Mouse (Mus musculus) liver, embryonic 14.5 days (tissue): ENCODE results near the gene H1foo. TPM values are rescaled to one million over a fixed set of nuclear protein-coding genes. Genes with fewer than 3 reads are reported as not detected.

Experiments used
- ATAC-seq: fragments of 200-750 bp; cut with Nextera tagmentation; 2 replicates; pipeline ENCODE4 v1.8.0; 2017; ENCODE audit warnings: moderate number of reproducible peaks, mild to moderate bottlenecking, moderate library complexity; ENCODE audit not compliant: insufficient read depth
- DNase-seq, 3 experiments: peaks; one replicate each; pipeline ENCODE4 v3.0.0-alpha.2; 2012 to 2013; ENCODE audit warnings: low read depth in 3 of 3, low spot score in 3 of 3
- H3K27ac ChIP-seq: fragments of 300-500 bp; sonication (generic); 2 replicates; pipeline ENCODE4 v1.5.1; 2014; ENCODE audit warnings: moderate library complexity, mild to moderate bottlenecking, control low read depth, inconsistent platforms
- H3K27me3 ChIP-seq: fragments of 300-500 bp; sonication (generic); 2 replicates; pipeline ENCODE4 v1.6.1; 2014; ENCODE audit warnings: mild to moderate bottlenecking, low read length, moderate library complexity; ENCODE audit not compliant: control insufficient read depth, insufficient read depth
- H3K36me3 ChIP-seq: fragments of 300-500 bp; sonication (generic); replicated peaks from 2 replicates; pipeline ENCODE4 v1.6.1; 2014; ENCODE audit warnings: low read depth; ENCODE audit not compliant: control insufficient read depth, insufficient read depth
- H3K4me1 ChIP-seq, 2 experiments: fragments of 200-500 bp in 1 of 2; fragments of 300-500 bp in 1 of 2; sonication (generic) in 1 of 2; replicated peaks; 2 replicates each; pipeline ENCODE4 v1.6.1; 2012 to 2014; ENCODE audit warnings: antibody characterized with exemption in 1 of 2, inconsistent platforms in 1 of 2, low read length in 1 of 2; ENCODE audit not compliant: control insufficient read depth in 2 of 2, insufficient read depth in 2 of 2
- H3K4me2 ChIP-seq: fragments of 300-500 bp; sonication (generic); 2 replicates; pipeline ENCODE4 v1.6.1; 2014; ENCODE audit warnings: low read depth, mild to moderate bottlenecking, control low read depth, moderate library complexity
- H3K4me3 ChIP-seq, 2 experiments: fragments of 200-500 bp in 1 of 2; fragments of 300-500 bp in 1 of 2; sonication (generic) in 1 of 2; 2 replicates each; pipeline ENCODE4 v1.5.1; 2012 to 2014; ENCODE audit warnings: low read depth in 2 of 2, low read length in 2 of 2, mild to moderate bottlenecking in 2 of 2, control low read depth in 1 of 2, inconsistent platforms in 1 of 2, moderate library complexity in 1 of 2; ENCODE audit not compliant: insufficient read depth in 1 of 2
- H3K9ac ChIP-seq: fragments of 300-500 bp; sonication (generic); replicated peaks from 2 replicates; pipeline ENCODE4 v1.6.1; 2014; ENCODE audit warnings: mild to moderate bottlenecking, control low read depth, moderate library complexity
- H3K9me3 ChIP-seq: fragments of 300-500 bp; sonication (generic); 2 replicates; pipeline ENCODE4 v1.6.1; 2016; ENCODE audit warnings: low read length, mixed read lengths; ENCODE audit not compliant: control insufficient read depth
- CTCF ChIP-seq: IDR thresholded peaks from 2 replicates; pipeline ENCODE4 v1.5.1; 2016; ENCODE audit warnings: antibody characterized with exemption, low read depth, control low read depth
- EP300 ChIP-seq: IDR thresholded peaks from 2 replicates; pipeline ENCODE4 v1.6.1; 2016; ENCODE audit warnings: antibody characterized with exemption, low read depth
- WGBS: fragments of 180-500 bp; shearing (Covaris S2); extraction: QIAGEN DNeasy Blood & Tissue Kit; methylation state at CpG from one replicate; pipeline ENCODE4 v1.1.7; 2014; ENCODE audit not compliant: insufficient replicate concordance; 5-methylcytosine and 5-hydroxymethylcytosine counted together
- polyA plus RNA-seq, 2 experiments: library from polyadenylated mRNA; depleted of rRNA in 1 of 2; stranded (reverse) in 1 of 2; unstranded in 1 of 2; fragments of >200 nt; fragmentation: Nextera tagmentation in 1 of 2; extraction: Ambion mirVana in 1 of 2; gene quantifications; 2 replicates each; pipeline versions ENCODE4 v1.2.1 to v1.2.3; 2012 to 2014

The H1foo gene
- polyA plus RNA-seq, 2 experiments = not detected

DNA sequence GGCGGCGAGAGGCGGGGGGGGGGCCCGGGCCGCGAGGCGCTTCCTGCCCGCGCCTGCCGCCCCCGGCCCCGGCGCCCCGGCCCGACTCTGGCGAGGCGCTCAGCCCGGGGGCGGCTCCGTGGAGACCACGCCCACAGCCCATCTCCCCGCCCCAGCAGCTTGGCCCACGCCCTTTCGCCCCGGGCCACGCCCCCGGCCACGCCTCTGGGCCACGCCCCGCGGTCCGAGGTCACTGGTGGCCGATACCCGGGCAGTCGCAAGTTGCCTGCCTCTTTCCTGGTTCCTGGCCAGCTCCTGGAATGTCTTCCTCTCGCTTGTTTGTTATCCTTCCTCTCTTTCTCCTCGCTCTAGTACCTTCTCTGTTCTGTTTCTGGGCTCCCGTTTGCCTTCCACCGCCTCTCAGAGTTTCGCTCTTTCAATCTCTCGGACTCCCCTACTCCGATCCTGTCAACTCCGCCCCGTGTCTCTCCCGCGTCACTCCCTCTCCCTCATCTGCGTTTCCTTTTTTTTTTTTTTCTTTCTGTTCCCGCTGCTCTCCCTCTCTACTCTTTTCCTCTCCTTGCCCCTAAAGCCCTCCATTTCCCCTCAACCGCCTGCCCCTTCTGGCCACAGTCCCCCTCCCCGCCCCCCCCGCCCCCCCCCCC, 50.3 kb downstream of the H1foo start, which contains the start of gene Plxnd1:
Gene Plxnd1 (minus strand): TSS at position 129 of the 644 bp plus-strand sequence.
- ATAC-seq = peak; percentile 81
- Histone ChIP-seq H3K9me3 (no peaks in the 10 kb centered on the region), H3K27ac (no peak within 1 kb of the TSS), H3K4me1 (0 out of 4 replicates have a peak, but pooled peaks cover 0 to 1% of the 10 kb centered on the region in 2 experiments), H3K4me2 (peak within 1 kb of the TSS; percentile 77), H3K9ac (no peak within 1 kb of the TSS), H3K4me3 (peak within 1 kb of the TSS; percentile 60 to 81), H3K27me3 (peaks cover 35% of the 10 kb centered on the region), H3K36me3 (no peaks in the 10 kb centered on the region)
- DNase-seq = peak; percentile 51 to 63 (median 62)
- TF ChIP-seq CTCF = no peak
- TF ChIP-seq EP300 = no peak
- 1% methylated on average over 43 of the region's 51 CpGs for WGBS

DNA sequence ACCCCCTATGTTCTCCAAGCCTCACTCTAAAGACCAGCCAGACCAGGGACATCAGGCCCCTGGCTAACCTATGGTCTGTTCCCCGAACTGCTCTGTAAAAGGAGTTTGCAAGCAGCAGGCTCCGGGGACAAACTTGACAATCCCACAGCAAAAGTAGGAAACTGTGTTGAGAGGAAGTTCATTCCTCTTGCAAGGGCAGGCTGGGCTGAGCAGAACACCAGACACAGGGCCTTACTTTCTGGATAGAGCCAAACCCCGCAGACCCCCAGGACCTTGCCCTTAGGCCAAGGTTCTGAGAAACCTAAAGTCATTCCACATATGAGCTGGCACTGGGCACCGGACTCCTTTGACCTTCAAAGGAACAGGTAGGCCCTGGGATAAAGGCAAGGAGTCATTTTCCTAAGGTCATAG, 50.8 kb downstream of the H1foo start:
- no peak overlapping the region for H3K27ac ChIP-seq
- H3K4me3 ChIP-seq = no peak overlapping the region
- H3K27me3 ChIP-seq = peaks cover 35% of the 10 kb centered on the region
- DNase-seq = no peak
- WGBS = 37% methylated on average over 4 of the region's 4 CpGs
- ATAC-seq = no peak
- TF ChIP-seq EP300 = no peak
- TF ChIP-seq CTCF = no peak
- H3K4me2 ChIP-seq = peak overlapping the region; percentile 11
- no peaks in the 10 kb centered on the region for H3K9me3 ChIP-seq
- H3K9ac ChIP-seq = no peak overlapping the region
- no peaks in the 10 kb centered on the region for H3K36me3 ChIP-seq
- 0 out of 4 replicates have a peak, but pooled peaks cover 0 to 1% of the 10 kb centered on the region in 2 experiments for H3K4me1 ChIP-seq

DNA sequence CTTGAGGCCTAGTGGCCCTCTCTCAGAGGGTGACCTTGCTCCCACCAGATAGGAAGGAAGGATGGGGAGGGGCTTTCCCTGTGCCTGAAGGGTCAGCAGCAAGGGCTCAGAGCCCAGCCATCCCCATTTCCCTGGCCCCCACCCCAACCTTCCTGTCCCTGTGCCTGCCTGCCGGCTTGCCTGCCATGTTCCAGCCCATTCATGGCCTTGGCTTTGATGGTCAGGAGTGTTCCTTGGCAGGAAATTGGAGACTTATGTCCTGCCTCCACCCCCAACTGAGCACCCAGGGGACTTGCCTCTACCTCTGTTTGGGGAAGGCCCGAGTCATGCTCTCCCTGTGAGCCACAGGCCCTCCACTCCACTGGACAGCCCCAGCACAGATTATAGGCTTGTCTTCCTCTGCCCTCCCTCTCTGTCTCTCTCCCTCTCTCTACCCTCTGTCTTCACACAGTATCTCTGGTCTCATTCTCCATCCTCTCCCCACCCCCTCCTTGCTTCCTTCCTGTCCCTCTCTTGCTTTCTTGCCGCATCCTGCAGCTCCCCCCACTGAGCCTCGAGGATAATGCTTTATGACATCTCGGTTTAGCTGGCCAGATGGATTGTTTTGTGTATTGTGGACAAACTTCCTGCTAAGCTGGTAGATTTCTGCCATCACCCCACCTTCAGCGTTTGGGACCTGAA, 51.6 kb downstream of the H1foo start:
- no peaks in the 10 kb centered on the region for H3K36me3 ChIP-seq
- H3K9ac ChIP-seq = no peak overlapping the region
- 8% methylated on average over 6 of the region's 6 CpGs for WGBS
- H3K4me2 ChIP-seq = no peak overlapping the region
- H3K4me3 ChIP-seq = no peak overlapping the region
- no peak overlapping the region for H3K27ac ChIP-seq
- no peaks in the 10 kb centered on the region for H3K9me3 ChIP-seq
- H3K27me3 ChIP-seq = peaks cover 35% of the 10 kb centered on the region
- DNase-seq (no peak), ATAC-seq (peak; percentile 9; the same call in 1 of the 2 replicates)
- 0 out of 4 replicates have a peak, but pooled peaks cover 0 to 1% of the 10 kb centered on the region in 2 experiments for H3K4me1 ChIP-seq
- TF ChIP-seq EP300 = no peak
- TF ChIP-seq CTCF = peak; percentile 22; the same call in 1 of the 2 replicates

DNA sequence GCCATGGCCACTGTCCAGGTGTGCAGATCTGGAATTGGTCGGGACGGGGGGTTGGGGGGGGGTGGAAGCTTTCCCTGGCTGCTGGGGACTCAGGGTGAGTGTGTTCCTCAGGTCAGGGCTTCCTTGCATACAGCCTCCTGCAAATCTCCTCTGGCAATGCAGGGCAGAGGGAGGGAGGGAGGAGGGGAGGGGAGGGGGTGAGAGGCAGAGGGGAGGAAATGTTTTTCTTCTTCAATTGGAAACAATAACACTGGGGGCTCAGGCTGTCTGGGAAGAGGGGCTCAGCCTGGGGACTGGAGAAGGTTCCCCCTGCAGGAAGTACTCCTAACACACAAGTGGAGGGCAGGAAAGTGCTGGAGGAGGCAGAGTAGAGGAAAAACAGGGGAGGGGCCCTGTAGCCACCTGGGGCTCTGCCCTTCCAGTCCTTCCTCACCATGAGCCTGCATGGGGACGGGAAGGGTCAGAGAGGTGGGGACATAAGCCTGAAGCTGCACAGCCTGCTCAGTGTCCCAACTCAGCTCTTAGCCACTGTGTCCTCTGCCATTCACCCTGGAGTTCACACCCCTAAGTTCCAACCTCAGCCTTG, 53.1 kb downstream of the H1foo start:
- WGBS = 34% methylated on average over 3 of the region's 3 CpGs
- peaks cover 0 to 8% of the 10 kb centered on the region in 2 experiments; a peak in 2 of 4 replicates for H3K4me1 ChIP-seq
- H3K9me3 ChIP-seq = no peaks in the 10 kb centered on the region
- H3K4me3 ChIP-seq = no peak overlapping the region
- no peak for DNase-seq
- H3K27ac ChIP-seq = no peak overlapping the region
- no peak for TF ChIP-seq CTCF
- no peak overlapping the region for H3K4me2 ChIP-seq
- H3K27me3 ChIP-seq = peaks cover 22% of the 10 kb centered on the region
- no peak for ATAC-seq
- no peaks in the 10 kb centered on the region for H3K36me3 ChIP-seq
- no peak overlapping the region for H3K9ac ChIP-seq

DNA sequence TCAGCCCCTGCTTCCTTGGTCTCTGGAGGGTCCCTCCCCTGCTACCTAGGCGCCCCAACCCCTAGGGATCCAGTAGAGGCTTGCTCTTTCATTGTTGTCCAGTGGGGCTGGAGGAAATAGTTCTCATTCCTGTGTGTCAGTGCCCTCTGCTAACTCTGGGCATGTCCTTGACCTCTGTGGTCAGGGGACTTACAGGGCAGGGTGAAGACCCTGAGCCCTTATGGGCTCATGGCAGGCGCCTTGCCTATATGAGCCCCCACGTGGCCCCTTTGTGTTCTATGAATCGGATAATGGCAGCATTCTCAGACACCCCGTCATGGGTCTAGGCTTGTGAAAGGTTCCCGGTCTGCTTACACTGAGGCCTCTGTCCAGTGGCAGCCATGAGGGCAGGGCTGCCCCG, 54.0 kb downstream of the H1foo start:
- 66% methylated on average over 7 of the region's 7 CpGs for WGBS
- peaks cover 12% of the 10 kb centered on the region for H3K27me3 ChIP-seq
- H3K4me2 ChIP-seq = no peak overlapping the region
- no peak overlapping the region for H3K27ac ChIP-seq
- no peak overlapping the region for H3K9ac ChIP-seq
- H3K9me3 ChIP-seq = no peaks in the 10 kb centered on the region
- no peak overlapping the region for H3K4me3 ChIP-seq
- ATAC-seq = no peak
- peaks cover 5 to 13% of the 10 kb centered on the region in 2 experiments for H3K4me1 ChIP-seq
- no peaks in the 10 kb centered on the region for H3K36me3 ChIP-seq
- no peak for TF ChIP-seq CTCF
- no peak for TF ChIP-seq EP300
- DNase-seq = no peak
